Mouse (Mus musculus) gastrocnemius, postnatal 25 days (tissue): ENCODE data around the gene Tmem141. TPM values are rescaled to one million over a fixed set of nuclear protein-coding genes. Genes with fewer than 3 reads are reported as not detected.
A peak's percentile ranks its signal among the peaks of the same experiment; 100 is the strongest.

Experiments used
- DNase-seq: peaks from one replicate; pipeline ENCODE4 v3.0.0; 2022
- long read RNA-seq, 2 experiments: library from polyadenylated mRNA; stranded (forward); transcript quantifications; one replicate each; pipeline ENCODE4 v2.0.0; 2021
- total RNA-seq, 2 experiments: library from RNA; stranded (reverse); gene quantifications; 1 replicate in 1 of 2; 2 replicates in 1 of 2; pipeline ENCODE4 v1.2.3; 2021

Gene Tmem141
- total RNA-seq: 10 to 100 TPM; 15.2 to 16.4 TPM
- long read RNA-seq, experiment 1, transcript Tmem141-205 (5 exons, 795 nt): major isoform, 6 of 23 reads
- long read RNA-seq, experiment 1, transcript Tmem141-206 (4 exons, 975 nt): minor isoform, 5 of 23 reads
- long read RNA-seq, experiment 1, partial matches to known transcripts: 0 of 23 reads
- long read RNA-seq, experiment 1, other reads (novel, unspliced or antisense): 10 of 23 reads
- long read RNA-seq, experiment 2, transcript Tmem141-205 (5 exons, 795 nt): major isoform, 6 of 19 reads
- long read RNA-seq, experiment 2, transcript Tmem141-206 (4 exons, 975 nt): major isoform, 6 of 19 reads
- long read RNA-seq, experiment 2, partial matches to known transcripts: 0 of 19 reads
- long read RNA-seq, experiment 2, other reads (novel, unspliced or antisense): 5 of 19 reads

DNA sequence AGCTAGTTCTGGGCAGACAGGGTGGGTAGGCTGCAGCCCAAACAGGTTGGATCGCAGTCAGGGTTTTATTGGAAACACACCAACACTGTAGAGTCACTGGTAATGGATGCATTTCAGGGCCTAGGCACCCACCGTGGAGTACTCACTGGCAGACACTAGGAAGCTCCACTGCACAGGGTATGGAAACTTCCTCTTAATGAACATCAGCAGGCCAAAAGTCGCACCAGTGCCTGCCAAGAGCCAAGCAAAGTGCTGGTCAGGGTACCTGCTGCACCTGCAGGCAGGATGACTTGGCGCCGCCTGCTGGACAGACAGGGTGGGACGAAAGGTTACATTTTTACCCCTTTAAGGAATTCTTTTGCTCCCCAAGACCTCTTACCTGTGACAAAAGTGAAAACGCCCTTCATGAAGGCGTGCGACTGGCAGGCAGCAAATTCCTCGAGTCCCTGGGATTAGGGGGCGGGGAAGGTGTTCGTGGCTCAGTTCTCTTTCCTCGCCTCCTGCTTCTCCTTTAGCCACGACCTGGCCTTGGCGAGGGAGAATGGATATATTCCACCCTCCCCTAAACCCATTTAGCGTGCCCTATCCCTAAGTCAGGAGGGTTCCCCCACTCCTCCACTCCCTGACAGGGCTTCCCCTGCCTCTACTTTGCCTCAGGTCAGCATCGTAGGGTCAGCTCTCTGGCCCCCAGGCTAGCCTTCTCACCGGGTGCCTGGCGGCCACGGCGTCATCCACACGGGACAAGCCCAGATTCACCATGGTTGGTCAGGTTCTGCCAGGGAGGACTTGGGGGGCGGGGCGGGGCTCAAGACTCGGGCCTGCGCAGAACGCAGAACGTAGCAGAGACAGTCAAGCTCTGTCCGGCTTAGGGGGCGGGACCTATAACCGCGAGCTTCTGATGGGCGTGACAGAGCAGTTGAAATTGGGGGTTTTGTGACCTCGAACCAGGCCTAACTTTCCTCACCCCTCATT is at the start of gene Tmem141:
Gene Tmem141, minus strand, starts transcription at position 777 of the 972 bp plus-strand sequence.
- DNase-seq: peak; percentile 90

DNA sequence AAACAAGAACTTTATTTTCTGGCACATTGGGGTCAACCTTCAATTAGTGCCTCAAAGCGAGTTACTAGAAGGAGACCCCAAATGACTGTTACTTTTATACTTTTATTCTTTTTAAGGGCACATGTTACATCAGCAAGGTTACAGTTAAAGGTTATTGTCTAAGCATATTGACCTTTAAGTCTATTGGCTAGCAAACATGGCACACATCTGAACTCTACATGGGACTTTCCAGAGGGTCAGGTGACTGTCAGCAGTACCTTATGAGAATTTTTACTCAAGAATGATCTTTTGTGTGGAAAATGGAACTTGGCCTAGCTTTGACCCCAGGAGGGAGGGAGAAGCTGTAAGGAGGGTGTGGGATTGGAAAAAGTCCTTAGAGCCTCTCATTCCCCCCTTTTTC is 44.7 kb upstream of the Tmem141 start:
- DNase-seq: no peak

DNA sequence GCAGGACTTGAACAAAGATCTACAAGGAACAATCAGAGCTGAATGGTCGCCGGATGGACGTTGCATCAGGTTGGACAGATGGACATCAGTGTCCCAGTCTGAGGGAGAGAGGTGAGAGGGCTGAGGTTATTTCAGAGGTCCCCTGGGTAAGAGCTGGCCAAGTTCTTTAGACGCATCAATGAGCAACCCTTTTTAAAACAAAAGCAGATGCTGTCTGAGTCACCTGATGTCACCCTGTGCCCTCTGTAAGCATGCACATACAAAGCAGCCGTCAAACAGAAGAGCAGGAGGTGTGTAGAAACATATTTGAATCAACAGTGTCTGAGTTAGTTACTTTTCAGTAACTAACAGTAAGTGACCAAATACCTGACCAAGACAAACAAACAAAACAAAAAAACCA is 42.3 kb upstream of the Tmem141 start:
- no peak for DNase-seq

DNA sequence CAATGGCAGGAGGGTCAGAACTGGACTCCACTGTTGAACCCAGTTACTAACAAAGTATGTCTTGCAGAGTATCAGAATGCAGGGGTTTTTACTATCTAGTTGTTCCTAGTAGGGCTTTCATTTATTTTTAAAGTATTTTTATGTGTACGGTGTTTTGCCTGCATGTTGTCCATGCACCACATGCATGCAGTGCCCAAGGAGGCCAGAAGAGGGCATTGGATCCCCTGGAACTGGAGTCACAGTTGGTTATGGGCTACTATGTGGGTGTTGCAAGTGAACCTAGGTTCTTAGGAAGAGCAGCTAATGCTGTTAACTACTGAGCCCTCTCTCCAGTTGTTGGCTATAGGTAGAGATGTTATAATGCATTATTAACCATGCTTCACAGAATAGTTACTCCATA is 41.7 kb upstream of the Tmem141 start:
- DNase-seq: no peak

DNA sequence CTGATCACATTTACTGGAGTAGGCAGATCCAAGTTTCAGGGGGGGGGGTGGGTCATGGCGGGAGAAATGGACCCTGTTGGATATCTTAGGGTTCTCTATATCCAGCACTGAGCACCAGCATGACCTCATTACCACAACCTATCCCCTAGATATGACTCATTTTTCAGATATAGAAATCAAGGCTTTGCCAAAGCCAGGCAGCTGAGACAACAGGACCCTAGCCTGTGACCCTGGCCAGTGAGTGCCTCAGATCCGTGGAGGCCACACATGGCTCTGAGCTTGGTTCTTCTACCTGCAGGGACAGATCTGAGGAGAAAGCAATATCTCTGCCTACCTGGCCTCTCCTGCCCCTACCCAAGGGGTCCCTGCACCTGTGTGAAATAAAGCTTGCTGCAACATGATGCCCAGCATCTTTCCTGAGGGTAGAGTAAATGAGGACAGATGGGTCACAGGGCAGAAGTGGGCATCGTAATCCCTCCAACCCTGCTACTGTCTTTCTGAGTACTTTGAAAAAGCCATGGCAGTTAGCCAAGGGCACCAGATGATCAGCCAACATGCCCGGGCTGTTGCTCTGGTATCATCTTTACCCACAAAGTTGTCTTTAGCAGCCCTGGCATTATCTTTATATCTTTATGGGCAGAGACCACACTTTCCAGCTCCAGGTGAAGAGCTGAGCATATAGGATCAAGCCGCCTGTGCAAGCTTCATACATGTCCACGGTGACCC is 39.6 kb upstream of the Tmem141 start:
- no peak for DNase-seq

DNA sequence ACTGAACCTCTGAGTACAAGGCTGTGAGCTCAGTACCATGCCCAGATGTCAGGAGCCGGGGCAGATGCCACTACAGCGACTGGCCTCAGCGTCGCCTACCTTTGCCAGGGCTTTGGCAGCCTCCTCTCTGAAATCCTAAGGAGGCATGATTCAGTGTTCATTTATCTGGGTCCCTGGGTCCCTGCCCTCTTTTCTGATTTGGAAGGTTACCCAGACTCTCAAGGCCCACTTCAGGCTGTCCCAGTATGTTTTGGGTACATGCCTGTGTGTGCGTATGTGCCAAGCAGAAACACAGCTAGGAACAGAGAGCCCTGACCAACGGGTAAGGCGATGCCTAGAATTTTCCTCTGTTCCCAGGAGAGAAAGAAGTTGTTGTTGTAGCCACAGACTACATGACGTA is 38.5 kb upstream of the Tmem141 start:
- DNase-seq: no peak

DNA sequence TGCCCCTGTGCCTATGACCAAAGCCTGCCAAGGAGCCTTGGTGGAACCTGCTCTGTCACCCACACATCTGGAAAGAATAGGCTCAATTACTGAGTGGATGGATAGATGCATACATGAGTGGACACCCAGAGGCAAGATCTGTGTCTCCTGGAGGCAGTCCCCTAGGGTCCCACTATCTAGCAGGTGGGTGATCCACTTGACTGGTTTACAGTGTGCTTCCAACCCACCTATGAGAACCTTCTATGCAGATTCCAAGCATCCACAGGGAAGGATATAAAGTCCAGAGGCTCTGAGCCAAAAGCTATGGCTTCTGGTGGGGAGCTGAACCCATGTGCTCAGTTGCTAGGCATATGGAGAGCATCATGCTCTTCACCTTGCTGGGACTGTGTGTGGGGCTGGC is 35.8 kb upstream of the Tmem141 start, which contains the start of gene Lcn5:
Gene Lcn5, plus strand, starts transcription at position 301 of the 400 bp plus-strand sequence.
- DNase-seq: no peak

DNA sequence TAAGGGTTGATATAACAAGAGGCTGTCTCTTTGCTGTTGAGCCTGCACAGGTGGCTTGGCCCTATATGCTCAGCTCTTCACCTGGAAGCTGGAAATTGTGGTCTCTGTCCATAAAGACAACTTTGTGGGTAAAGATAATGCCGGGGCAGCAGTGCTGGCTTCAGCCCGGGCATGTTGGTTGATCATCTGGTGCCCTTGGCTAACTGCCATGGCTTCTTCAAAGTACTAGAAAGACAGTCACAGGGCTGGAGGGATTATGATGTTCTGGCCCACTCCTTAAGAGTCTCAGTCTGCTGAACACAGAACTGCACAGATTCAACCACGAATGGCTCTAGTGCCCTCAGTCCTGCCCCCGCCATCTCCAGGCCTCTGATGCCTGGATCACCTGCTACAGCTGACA is 35.4 kb upstream of the Tmem141 start:
- no peak for DNase-seq

DNA sequence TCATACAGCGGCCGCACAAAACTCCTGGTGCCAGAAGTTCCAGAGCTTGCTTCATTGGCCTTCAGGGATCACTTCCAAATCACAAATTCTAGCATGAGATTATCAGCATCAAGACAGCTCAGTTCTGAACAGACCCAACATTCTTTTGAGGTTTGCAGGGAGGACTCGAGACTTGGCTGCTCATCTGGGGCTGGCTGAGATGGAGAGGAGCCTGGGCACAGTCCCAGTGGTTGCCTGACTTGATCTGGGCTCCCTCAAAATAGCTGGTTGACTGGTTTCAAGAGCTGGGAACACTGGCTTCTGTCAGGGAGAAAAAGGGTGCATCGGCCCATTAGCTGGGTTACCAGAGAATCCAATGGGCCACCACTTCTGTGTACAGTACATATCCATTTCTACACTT is 34.9 kb upstream of the Tmem141 start:
- DNase-seq: peak; percentile 48

DNA sequence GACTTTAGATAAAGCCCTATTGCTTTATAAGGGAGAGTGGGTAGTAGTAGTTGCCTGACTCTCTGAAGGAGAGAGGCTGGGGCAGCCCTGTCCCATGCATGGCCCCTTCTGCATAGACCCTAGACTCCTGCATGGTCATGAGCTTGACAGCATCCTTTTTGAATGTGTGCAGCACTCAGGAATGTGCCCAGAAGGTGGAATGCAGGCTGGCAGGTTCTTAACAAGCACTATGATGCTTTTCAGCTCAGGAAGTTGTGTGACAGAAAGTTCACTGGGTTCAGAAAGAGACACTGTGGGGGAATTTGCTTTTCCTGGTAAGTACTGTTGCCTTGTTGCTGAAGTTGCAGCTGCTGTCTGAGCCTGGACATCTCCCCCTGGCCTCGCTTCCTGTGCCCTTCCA is 32.7 kb upstream of the Tmem141 start:
- no peak for DNase-seq

DNA sequence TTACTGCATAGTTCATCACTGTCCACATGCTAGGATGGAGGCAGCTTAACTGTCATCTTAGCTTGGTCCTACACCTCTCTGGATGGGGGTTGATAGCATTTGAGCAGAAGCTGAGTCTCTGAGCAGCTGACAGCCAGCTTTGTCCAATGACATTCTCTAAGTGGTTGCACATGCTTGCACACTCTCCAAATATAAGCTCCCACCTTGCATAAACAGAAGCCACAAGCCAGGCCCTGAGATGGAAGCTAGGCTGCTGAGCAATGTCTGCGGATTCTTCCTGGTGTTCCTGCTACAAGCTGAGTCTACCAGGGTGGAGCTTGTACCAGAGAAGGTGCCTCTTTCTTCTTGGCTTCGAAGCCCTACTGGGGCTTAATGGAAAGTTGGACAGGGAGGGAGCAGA is 31.1 kb upstream of the Tmem141 start, which contains the start of gene Lcn8:
Gene Lcn8, plus strand, starts transcription at position 219 of the 400 bp plus-strand sequence.
- DNase-seq: no peak

DNA sequence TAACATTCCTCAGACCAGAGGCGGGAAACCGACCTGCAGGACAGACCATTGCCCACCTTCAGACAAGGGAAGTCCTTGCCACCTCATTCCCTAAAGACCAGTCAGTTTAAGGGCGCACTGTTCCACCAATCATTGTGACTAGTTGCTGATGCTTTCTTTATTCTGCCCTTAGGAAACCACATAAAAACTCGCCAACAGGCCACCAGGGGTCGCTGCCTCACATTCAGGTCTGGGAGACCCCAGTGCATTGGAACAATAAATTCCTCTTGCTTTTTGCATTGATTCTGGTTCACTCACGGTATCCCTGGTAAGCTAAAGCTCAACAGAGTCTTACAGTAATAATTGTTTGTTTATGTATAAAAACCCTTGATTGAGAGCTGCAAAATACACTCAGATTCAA is 18.1 kb upstream of the Tmem141 start:
- DNase-seq: no peak

DNA sequence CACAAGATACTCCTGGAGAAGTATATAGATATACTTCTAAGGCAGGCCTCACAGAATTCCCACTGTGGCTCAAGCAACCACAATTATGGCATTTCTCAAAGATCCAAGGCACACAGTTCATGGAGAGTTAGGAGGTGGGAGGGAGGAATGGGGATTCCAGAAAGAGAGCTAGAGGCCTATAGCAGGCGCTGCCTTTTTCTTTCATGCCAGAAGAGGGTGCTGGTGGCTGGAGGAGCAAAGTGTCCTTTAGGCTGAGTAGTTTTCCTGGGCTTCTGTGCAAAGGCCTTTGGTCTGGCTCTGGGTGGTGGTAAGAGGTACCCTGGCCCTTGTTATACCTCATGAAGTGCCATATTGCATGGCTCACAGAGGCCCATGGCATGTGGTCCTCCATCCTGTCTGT is 12.2 kb upstream of the Tmem141 start:
- no peak for DNase-seq

DNA sequence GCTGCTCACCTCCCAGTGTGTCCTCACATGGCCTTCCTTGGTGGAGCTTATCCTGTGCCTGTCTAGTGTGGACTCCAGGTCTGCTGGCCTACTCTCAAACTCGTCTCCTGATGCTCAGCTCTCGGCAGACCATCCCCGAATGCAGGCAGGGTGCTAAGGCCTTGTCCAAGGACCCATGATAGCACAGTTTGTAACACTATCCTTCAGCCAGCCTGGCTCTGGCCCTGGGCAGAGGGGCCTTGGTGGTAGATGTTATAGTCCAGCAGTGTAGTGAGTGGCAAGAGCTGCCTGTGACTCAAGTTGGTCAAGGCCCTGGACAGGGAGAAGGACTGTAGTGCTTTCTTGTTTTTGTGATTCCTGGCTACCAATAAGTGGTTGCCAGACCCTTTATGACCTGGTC is 11.8 kb upstream of the Tmem141 start:
- no peak for DNase-seq

DNA sequence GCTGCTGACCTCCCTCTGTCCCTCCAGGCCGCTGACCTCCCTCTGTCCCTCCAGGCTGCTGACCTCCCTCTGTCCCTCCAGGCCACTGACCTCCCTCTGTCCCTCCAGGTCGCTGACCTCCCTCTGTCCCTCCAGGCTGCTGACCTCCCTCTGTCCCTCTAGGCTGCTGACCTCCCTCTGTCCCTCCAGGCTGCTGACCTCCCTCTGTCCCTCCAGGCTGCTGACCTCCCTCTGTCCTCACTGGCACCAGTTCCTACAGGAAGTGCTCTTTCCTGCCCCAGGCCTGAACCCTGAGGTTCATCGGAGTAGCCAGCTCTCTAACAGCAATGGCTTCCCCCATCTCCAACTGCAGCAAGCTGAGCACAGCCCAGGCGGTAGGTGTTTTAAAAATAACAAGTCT is 6.9 kb upstream of the Tmem141 start:
- no peak for DNase-seq

DNA sequence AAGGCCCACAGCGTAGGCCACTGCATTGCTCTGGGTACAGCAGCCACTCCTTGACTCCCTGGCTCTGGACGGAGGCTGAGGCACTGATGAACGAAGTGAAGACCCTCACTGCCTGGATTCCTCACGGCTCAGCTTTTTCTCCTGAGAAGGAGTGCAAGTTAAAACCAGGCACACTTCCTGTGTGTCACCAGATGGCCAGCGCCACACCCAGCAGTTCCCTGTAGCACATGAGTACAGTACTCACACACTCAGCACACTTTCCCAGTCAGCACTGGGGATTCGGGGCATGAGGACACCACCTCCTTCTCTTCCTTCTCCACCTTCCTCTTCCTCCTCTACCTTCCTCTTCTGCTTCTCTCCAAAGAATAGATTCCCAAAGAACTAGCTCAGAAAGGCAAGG is 6.0 kb upstream of the Tmem141 start, which contains the start of gene Fcna:
Gene Fcna, minus strand, starts transcription at position 220 of the 400 bp plus-strand sequence.
- no peak for DNase-seq

DNA sequence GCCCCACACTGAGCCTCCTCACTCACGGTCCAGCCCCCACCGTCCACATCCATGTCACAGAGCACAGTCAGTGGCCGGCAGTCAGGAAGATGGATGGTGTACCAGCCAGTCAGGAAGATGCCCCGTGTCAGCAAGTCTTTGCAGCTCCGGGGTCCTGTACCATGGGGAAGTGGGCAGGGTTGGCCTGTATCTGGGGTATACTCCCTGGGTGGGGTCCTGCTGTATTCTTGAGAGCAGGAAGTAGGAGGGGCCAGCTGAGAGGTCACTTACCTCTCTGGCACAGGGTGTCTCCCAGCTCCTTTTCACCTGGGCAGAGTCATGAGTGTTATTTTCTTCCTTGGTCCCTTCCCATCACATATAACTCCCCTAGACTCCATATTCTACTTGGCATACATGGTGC is 4.2 kb upstream of the Tmem141 start:
- DNase-seq: no peak

DNA sequence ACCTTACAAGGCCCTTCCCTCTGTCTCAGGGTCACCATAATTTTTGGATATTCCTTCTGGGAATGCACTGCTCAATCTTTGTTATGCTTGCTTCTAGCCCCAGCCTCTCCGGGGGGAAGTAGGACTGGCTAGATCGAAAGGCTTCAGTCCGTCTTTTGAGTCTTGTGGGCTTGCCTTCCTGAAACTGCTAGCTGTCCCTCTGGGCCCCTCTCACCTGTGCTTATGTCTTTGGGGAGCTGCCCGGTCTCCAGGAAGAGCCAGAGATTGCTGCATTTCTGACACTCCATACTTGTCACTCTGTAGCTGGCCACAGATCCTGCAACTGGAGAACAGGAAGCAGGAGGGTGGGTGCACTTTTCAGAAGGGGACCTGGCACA is 965 bp downstream of the Tmem141 start:
- no peak for DNase-seq

DNA sequence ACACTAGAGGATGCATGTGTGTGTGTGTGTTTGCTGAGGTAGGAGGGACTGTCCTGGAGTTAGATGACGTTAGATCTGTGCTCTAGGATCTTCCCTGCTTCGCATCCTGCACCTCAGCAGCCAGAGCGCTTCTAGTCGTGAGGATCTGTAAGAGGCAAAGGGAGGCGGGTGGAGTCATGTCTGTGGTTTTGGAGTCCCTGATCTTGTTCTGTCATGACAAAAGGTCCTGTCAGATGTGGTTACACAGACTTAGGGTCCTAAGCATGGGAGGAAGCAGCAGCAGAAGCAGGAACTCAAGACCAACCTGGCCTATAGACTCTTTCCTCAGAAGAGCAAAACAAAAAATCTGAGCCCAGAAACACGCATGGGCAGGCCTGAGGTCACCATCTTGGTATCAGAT is 1.4 kb downstream of the Tmem141 start:
- DNase-seq: no peak

DNA sequence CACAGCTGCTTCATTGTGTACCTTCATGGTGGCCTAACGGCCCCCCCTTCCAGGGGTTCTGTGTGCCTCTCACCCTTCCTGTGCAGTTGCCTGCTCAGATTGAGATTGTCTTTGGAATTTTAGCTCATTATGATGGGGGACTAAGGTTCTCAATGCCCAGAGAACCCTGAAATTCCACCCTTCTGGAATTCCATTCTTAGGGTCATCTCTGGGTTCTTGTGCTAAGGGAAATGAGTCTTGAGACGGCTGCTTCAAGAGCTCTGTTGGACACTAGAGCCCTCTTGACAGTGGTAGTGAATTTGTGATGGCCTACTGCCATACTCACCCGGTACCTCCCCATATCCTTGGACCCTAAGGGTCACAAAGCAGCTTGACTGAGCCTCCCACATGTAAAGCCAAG is 4.2 kb downstream of the Tmem141 start, which contains the start of gene Ccdc183:
Gene Ccdc183, minus strand, starts transcription at position 101 of the 400 bp plus-strand sequence.
- DNase-seq: no peak

DNA sequence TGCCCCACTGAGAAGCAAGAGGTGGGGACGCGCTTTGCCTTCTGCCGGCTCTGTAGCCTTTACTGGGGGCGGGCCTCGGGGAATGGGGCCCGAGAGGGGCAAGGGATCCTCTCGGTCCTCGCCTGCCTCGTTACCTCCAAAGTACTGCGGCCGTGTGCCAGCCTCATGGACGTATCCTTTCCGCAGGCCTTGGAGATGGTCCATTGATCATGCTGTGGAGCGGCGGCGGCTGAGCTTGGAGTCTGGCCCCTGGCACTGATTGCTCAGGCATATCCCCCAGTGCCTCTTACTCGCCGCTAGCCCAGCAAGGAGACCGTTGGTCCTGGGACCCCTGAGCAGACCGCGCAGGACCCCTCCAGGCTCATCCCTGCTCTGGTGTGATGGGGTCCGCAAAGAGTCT is 5.4 kb downstream of the Tmem141 start:
- no peak for DNase-seq

DNA sequence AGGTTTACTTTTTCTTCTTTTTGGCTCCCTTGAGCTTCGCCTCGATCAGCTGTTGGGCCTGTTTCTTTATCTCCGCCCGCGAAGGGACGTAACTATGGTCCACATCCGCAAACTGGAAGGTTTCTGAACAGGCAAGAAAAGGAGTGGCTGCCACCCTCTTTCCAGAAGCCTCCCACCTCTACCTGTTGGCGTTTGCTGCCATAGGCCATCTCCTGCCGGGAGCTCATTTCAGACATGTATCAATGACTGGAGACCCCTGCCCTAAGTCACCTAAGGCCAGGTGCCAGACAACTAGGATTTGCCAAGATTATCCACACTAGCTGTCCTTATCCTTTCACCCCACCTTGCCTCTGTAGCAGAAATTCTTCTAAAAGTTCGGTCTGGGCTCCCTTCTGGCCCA is 13.1 kb downstream of the Tmem141 start:
- DNase-seq: no peak
